Mouse (Mus musculus): ENCODE results near the gene Txlna.

The Txlna gene

DNA sequence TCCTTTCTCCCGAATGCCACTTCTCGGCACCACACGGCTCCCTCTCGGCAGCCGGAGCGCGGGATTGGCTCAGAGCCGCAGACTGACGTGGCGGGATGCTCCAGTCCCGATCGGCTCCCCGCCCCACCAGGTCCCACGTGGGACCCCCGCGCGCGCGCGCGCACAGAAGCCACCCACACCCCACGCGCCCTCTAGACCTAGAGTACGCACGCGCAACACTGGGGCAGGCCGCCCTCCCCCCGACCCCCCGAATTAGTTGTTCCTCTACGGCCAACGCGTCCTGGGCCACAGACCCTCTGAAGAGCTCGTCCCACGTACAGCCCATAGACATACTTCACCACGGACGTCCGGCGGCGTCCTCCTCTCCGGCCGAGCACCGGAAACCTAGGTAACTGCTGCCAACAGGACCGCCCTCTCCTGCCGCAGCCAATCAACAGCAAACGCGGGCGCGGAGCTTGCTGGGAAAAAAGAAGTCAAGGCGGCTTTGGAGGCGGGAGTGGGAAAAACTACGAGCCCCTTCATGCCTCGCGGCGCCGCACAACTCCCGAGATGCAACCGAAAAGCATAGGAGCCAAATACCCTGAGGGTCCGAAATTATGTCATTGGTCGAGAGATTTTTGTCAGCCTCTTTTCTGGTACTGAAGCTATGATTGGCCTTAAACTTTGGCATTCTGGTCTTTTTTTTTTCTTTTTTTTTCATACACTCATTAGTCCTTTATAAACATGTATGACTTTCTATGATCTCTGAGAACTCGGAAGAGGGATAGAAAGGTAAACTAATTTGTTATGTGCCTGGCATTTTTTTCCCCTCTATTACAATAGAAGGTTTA, at the start of gene Txlna:
Gene Txlna (minus strand): TSS at position 428 of the 830 bp plus-strand sequence.
- DNase-seq (ENCODE audit: low read depth): peak; percentile 96

DNA sequence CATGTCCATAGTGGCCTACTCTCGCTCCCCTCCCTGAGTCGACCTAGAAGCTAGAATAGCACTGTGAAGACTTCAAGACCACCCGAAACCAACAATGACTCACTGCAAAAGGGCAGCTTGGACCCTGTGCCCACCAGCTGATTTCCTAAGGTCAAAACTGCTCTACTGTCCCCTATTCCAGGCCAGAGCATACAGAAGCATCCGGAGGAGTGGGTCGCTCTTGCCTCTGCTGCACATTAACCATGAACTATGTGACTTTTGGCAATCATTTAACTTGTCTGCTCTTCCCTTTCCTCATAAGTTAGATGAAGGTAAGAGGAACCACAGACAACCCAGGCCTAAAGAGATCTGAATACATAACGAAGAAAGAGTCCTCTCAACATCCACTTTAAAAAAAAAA, 43.7 kb upstream of the Txlna start:
- DNase-seq (ENCODE audit: low read depth): no peak

DNA sequence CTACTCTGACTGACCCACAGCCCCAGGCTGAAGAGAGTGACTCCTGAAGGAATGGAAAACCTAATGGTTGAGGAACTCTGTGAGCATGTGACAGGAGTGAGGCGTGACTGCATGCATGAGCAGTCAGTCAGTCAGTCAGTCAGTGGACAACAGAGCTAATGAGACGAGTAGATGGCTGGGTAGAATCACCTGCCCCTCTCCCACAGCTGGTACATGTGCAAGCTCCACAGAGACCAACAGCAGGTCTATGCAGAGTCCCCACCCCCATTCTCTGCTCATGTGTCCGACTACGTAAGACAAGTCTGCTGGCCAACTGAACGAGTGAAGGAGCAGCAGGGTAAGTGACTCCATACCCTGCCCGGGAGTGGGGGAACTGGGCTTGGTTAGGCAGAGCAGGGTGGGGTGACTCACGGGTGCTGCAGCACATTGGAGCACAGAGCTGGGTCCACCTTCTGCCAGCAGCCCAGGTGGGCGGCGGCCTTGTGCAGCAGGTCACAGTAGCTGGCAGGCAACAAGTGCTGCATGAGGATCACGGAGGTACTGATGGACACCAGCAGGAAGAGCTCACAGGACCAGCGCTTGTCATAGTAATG, 43.1 kb upstream of the Txlna start:
- DNase-seq (ENCODE audit: low read depth): no peak

DNA sequence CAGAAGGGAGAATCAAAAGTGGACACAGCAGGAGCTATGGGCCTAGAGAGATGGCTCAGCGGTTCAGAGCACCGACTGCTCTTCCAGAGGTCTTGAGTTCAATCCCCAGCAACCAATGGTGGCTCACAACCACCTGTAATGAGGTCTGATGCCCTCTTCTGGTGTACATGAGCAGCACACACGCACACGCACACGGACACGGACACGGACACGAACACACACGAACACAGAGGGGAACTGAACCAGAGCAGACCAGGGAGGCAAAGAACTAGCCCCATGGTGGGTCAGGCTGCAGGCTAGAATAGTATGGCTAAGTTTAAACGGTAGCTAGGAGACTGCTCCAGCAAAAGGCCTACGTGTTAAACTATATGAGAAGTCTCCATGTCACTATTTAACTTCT, 41.0 kb upstream of the Txlna start:
- DNase-seq (ENCODE audit: low read depth): no peak

- DNase-seq (ENCODE audit: low read depth): no peak
These were observed 32.1 kb upstream of the Txlna start for GRCm38 (mm10) chr4:129672878-129673449.

DNA sequence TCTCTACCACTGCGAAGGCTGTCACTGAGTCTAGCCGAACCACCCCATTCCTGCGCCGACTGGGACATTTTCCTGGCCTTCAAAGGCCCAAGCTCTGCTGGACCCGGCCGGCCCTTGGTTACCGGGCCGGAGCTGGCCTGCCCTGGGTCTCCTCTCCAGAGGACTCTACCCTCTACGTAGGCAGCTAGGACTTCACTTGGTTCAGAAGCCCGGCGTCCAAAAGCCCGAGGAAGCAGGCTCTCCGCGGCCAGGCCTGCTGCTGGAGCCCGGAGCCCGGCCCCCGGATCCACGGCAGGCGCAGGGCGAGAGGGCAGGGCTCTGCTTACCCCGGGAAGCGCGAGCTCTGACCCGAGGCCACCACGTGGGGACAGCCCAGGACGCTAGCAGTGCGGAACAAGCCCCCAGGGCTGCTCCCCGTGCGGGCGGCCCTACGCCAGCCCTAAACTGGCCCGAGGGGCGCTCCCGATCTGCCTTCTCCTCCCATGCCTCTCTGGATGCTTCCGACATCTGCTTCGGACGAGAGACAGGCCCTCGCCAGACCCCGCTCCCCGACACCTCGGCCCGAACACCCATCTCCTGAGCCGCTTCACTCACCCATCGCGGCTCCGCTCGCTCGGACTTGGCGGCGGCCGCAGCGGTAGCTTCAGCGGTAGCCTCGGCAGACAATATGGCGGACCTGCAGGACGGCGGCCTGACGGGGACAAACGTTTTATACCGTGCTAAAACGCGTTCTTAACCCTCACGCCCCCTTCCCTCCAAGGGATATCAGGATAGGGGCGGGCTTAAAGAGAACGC, 31.4 kb upstream of the Txlna start, which contains the start of gene Kpna6:
Gene Kpna6 (minus strand): TSS at position 685 of the 795 bp plus-strand sequence.
- peak; percentile 80 for DNase-seq (ENCODE audit: low read depth)

DNA sequence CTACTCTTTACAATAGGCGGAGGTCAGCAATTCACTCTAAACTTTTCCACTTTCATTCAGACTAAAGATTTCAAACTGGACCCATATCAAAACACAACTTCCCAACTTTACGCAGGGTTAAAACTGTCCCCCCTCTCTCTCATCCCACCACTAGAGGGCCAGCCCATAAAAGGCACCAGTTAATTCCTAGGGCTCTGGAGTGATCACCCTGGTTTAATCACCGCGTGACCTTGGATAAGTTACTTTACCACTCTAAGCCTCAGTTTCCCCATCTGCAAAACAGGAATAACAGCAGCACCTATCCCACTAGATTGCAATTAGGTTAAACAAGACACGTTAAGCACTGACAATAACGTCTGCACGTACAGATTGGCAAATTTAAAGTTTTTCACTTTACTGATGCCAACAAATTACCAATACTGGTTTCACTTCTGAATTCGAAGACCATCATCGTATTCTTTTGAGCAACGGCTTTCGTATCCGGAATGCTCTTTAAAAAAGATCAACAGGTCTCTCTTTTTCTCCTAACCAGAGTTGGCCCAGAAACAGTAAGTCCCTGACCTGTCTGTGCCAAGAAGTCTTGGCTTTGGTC, 30.7 kb upstream of the Txlna start:
- DNase-seq (ENCODE audit: low read depth): peak; percentile 69

GRCm38 (mm10) chr4:129662255-129662813, 21.5 kb upstream of the Txlna start:
- DNase-seq (ENCODE audit: low read depth): no peak

DNA sequence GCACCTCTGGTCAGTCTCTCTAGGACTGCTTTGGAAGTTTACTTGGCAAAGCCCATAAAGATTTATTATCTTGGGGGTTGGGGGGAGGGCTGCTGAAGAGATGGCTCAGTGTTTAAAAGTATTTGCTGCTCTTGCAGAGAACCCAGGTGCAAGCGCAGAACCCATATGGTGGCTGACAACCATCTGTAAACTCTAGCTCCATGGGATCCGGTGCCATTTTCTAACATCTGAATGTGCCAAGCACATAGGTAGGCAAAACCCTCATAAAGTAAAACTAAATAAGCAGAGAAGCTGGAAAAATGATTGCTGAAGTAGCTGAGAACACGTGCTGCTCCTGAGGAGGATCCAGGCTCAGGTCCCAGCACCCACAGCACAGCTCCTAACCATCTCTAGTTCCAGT, 20.7 kb upstream of the Txlna start:
- no peak for DNase-seq (ENCODE audit: low read depth)

- no peak for DNase-seq (ENCODE audit: low read depth)
These were observed 13.9 kb upstream of the Txlna start for GRCm38 (mm10) chr4:129654770-129655169.

- no peak for DNase-seq (ENCODE audit: low read depth)
These were observed 9.5 kb upstream of the Txlna start for GRCm38 (mm10) chr4:129650359-129650758.

- no peak for DNase-seq (ENCODE audit: low read depth)
These were observed 7.8 kb upstream of the Txlna start for GRCm38 (mm10) chr4:129648656-129649055.

GRCm38 (mm10) chr4:129645204-129645603, 4.3 kb upstream of the Txlna start:
- DNase-seq (ENCODE audit: low read depth): no peak

GRCm38 (mm10) chr4:129641756-129642155, 891 bp upstream of the Txlna start:
- DNase-seq (ENCODE audit: low read depth): no peak

GRCm38 (mm10) chr4:129640101-129640637, 696 bp downstream of the Txlna start:
- no peak for DNase-seq (ENCODE audit: low read depth)

DNA sequence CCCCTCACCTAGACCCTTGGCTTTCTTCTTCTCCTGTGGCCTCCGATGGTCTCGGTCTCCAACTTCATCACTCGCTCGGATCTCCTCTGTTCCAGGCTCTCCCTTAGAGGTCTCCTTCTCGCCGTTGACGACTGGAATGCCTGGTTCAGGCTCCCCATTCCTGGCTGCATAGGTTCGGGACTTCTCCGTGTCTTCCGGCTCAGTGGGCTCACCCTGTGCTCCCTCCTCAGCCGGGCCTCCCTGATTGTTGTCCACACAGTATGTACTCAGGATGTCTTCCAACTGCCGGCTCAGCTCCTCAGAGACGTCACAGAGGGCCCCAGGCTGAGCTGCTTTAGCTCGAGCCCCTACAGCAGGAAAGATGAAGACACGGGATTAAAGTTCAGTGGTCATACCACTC, 1.6 kb downstream of the Txlna start:
- DNase-seq (ENCODE audit: low read depth): no peak

- DNase-seq (ENCODE audit: low read depth): no peak
These were observed 7.0 kb downstream of the Txlna start for GRCm38 (mm10) chr4:129633852-129634251.

DNA sequence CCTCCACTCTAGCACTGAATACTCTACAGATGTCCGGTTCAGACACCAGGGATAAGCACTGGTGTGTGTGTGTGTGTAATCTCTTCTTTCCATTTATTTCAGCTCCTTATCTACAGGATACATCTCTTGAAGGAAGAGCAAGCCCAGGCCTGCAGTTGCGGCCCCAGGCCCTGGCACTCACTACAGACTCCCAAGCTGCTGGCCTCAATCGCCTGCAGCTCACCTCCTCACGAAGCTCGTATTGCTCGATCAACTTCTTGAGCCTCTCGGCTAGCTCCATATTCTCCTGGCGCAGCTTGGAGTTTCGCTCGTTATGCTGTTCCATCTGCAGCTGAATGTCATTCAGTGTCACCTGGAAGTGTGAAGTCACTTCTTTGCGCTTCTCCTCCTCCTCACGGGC, 9.0 kb downstream of the Txlna start:
- DNase-seq (ENCODE audit: low read depth): no peak

DNA sequence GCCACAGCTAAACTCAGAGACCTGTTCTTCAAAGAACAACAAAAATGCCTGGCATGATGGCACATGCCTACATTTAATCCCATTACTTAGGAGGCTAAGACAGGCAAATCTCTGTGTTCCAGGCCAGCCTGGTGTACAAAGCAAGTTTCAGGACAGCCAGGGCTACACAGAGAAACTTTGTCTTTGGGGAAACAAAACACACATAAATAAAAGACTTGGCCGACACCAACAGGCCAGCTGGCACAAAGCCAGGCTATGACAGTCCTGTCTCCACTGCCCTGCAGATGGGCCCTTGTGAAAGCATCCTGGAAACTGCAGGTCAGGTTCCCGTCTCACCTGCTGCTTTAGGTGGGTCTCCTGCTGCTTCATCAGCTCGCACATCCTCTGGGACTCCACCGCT, 9.9 kb downstream of the Txlna start:
- DNase-seq (ENCODE audit: low read depth): no peak

DNA sequence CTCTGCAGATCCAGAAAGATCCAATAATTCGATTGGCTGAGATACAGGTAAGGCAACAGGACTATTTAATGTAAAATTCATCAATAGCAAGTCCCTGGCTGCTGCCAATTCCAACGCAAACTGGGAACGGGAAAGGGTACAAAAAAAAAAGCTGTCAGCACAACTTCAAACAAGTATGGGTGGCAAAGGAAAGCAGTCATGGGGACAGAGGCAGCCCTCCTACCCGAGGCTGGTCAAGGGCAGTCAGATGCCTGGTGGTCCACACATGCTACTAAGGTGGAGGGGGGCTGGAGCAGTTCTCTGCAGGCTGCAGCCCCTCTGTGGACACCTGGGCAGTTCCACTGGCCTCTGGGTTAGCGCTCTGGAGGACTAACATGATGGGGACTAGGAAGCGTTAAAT, 14.8 kb downstream of the Txlna start:
- no peak for DNase-seq (ENCODE audit: low read depth)

DNA sequence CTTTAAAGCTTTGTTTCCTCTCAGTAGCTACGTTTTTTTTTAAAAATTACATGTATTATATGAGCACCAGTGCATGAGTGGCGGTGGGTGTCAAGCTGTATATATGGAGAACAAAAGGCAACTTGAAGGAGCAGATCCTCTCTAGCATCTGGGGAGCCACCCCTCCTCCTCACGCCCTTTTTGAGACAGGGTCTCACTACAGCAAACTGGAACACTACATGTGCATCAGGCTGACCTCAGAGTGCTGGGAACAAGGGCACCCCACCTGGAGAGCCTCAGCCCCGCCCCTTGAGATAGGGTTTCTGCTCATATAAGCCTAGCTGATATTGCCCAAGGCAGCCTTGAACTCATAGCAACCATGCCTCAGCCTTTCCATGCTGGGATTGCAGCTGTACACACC, 15.4 kb downstream of the Txlna start:
- no peak for DNase-seq (ENCODE audit: low read depth)

- DNase-seq (ENCODE audit: low read depth): no peak
These were observed 15.9 kb downstream of the Txlna start for GRCm38 (mm10) chr4:129625029-129625370.
